Comparison of ENCODE assay signal across 8 mouse cellular contexts in the genomic region with DNA sequence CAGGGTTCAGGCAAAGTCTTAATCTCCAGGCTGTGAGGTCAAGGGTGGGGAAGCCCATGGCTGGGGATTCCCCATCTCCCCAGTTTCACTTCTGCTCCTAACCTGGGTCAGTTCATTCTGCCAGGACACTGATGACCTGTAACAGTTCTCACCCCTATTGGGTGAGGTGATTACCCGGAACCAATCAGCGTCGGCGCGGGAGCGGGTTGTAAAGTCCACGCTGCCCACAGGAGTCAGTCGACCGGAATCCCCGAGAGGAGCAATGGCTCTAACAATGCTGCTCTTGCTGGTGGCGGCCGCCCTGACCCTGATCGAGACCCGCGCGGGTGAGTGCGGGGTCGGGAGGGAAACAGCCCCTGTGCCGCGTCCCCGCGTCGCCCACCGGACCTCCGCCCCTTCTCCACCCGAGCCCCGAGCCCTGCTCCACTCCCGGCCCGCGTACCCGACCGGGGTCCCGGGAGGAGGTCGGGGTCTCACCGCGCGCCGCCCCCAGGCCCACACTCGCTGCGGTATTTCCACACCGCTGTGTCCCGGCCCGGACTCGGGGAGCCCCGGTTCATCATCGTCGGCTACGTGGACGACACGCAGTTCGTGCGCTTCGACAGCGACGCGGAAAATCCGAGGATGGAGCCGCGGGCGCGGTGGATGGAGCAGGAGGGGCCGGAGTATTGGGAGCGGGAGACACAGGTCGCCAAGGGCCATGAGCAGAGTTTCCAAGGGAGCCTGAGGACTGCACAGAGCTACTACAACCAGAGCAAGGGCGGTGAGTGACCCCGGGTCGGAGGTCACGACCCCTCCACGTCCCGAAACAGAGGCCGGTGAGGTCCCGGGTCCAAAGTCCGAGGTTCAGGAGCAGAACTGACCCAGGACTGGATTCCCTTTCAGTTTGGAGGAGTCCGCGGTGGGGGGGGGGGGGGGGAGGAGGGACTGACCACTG. TPM values are rescaled to one million over a fixed set of nuclear protein-coding genes. Genes with fewer than 3 reads are reported as not detected.
DNase-seq lines count a peak whose midpoint lies in the region; ATAC-seq and TF ChIP-seq lines count a peak whose summit lies in the region.
"Not testable (repeated sequence)": the region's sequence is repeated elsewhere in the genome, so short reads cannot be mapped to it uniquely, and the experiment has no call there.

No protein-coding gene starts in this region.

- DNase-seq in adrenal gland, postnatal 10 days = peak; percentile 27
- DNase-seq in intestine, embryonic 14.5 days (ENCODE audit: low spot score); neural tube, embryonic 11.5 days (ENCODE audit: low spot score): not testable (repeated sequence)
- peak; percentile 23 for DNase-seq in limb, embryonic 11.5 days (ENCODE audit: low spot score)

- H3K9ac ChIP-seq in embryonic facial prominence, embryonic 15.5 days; heart, embryonic 11.5 days (ENCODE audit: low read depth, low read length); intestine, embryonic 14.5 days (ENCODE audit: low read length); limb, embryonic 11.5 days (ENCODE audit: low read length); lung, embryonic 16.5 days (ENCODE audit: low read length); neural tube, embryonic 11.5 days (ENCODE audit: low read length): not testable (repeated sequence)

- not testable (repeated sequence) for H3K27ac ChIP-seq in embryonic facial prominence, embryonic 15.5 days (replicated peaks); heart, embryonic 11.5 days (ENCODE audit: low read depth, low read length); intestine, embryonic 14.5 days (ENCODE audit: low read depth); limb, embryonic 11.5 days (replicated peaks; ENCODE audit: low read depth, low read length); lung, embryonic 16.5 days (ENCODE audit: low read length); neural tube, embryonic 11.5 days (ENCODE audit: low read depth, low read length); testis, adult 2 months (ENCODE audit: control insufficient read depth, insufficient read depth, low read depth, low read length)

- peak overlapping the region; percentile 23 for H3K4me3 ChIP-seq in embryonic facial prominence, embryonic 15.5 days (replicated peaks)
- peak overlapping the region; percentile 23; the same call in 1 of the 2 replicates for H3K4me3 ChIP-seq in heart, embryonic 11.5 days (ENCODE audit: low read depth, low read length)
- peak overlapping the region; percentile 16 for H3K4me3 ChIP-seq in intestine, embryonic 14.5 days (ENCODE audit: low read depth, low read length)
- peak overlapping the region; percentile 17; the same call in 1 of the 2 replicates for H3K4me3 ChIP-seq in limb, embryonic 11.5 days (ENCODE audit: low read depth, low read length)
- peak overlapping the region; percentile 26 for H3K4me3 ChIP-seq in lung, embryonic 16.5 days (ENCODE audit: low read length)
- peak overlapping the region; percentile 23 for H3K4me3 ChIP-seq in neural tube, embryonic 11.5 days (ENCODE audit: low read depth, low read length)
- peak overlapping the region; percentile 51 for H3K4me3 ChIP-seq in testis, adult 2 months (ENCODE audit: control insufficient read depth, low read depth, low read length)

- H3K4me2 ChIP-seq in embryonic facial prominence, embryonic 15.5 days (replicated peaks) = peak overlapping the region; percentile 41
- peak overlapping the region; percentile 56 for H3K4me2 ChIP-seq in heart, embryonic 11.5 days
- peak overlapping the region; percentile 38 for H3K4me2 ChIP-seq in intestine, embryonic 14.5 days (ENCODE audit: low read length)
- H3K4me2 ChIP-seq in limb, embryonic 11.5 days (ENCODE audit: low read depth, severe bottlenecking) = peak overlapping the region; percentile 35
- H3K4me2 ChIP-seq in lung, embryonic 16.5 days (ENCODE audit: low read depth, low read length) = peak overlapping the region; percentile 49
- H3K4me2 ChIP-seq in neural tube, embryonic 11.5 days (ENCODE audit: low read depth) = peak overlapping the region; percentile 36

- H3K9me3 ChIP-seq in embryonic facial prominence, embryonic 15.5 days (replicated peaks); heart, embryonic 11.5 days (replicated peaks; ENCODE audit: control insufficient read depth, low read length); intestine, embryonic 14.5 days (ENCODE audit: control insufficient read depth, low read length); limb, embryonic 11.5 days (ENCODE audit: control insufficient read depth, low read length); lung, embryonic 16.5 days (ENCODE audit: control insufficient read depth, low read length); neural tube, embryonic 11.5 days (ENCODE audit: control insufficient read depth, low read length): not testable (repeated sequence)

- not testable (repeated sequence) for H3K36me3 ChIP-seq in embryonic facial prominence, embryonic 15.5 days; heart, embryonic 11.5 days (ENCODE audit: control insufficient read depth, insufficient read depth, low read length); intestine, embryonic 14.5 days (ENCODE audit: control insufficient read depth, insufficient read depth, low read length); limb, embryonic 11.5 days (ENCODE audit: control insufficient read depth, insufficient read depth, low read length); lung, embryonic 16.5 days (ENCODE audit: control insufficient read depth, insufficient read depth, low read length); neural tube, embryonic 11.5 days (ENCODE audit: control insufficient read depth, insufficient read depth, low read length); testis, adult 2 months (ENCODE audit: control insufficient read depth, insufficient read depth, low read length)

- not testable (repeated sequence) for TF ChIP-seq POLR2A in testis, adult 2 months (IDR thresholded peaks at IDR 0.05; ENCODE audit: control insufficient read depth, low read depth, low read length)

- TF ChIP-seq CTCF in testis, adult 2 months (IDR thresholded peaks at IDR 0.05; ENCODE audit: control insufficient read depth, insufficient read depth, insufficient replicate concordance, low read depth, low read length) = not testable (repeated sequence)

- H3K27me3 ChIP-seq in embryonic facial prominence, embryonic 15.5 days; heart, embryonic 11.5 days (ENCODE audit: control insufficient read depth, insufficient read depth, low read length); intestine, embryonic 14.5 days (replicated peaks; ENCODE audit: control insufficient read depth, insufficient read depth, low read length); limb, embryonic 11.5 days (ENCODE audit: control insufficient read depth, insufficient read depth, low read length); lung, embryonic 16.5 days (ENCODE audit: control insufficient read depth, insufficient read depth, low read depth, low read length); neural tube, embryonic 11.5 days (ENCODE audit: control insufficient read depth, insufficient read depth, low read length); testis, adult 2 months (ENCODE audit: control insufficient read depth, insufficient read depth, low read length): not testable (repeated sequence)

- WGBS in embryonic facial prominence, embryonic 15.5 days = under 1% methylated on average over 57 of the region's 75 CpGs
- WGBS in heart, embryonic 11.5 days (ENCODE audit: insufficient replicate concordance) = 4% methylated on average over 40 of the region's 75 CpGs
- 2% methylated on average over 52 of the region's 75 CpGs for WGBS in intestine, embryonic 14.5 days
- WGBS in limb, embryonic 11.5 days = 3% methylated on average over 38 of the region's 75 CpGs
- 2% methylated on average over 52 of the region's 75 CpGs for WGBS in lung, embryonic 16.5 days
- WGBS in neural tube, embryonic 11.5 days = under 1% methylated on average over 44 of the region's 75 CpGs

- not testable (repeated sequence) for H3K4me1 ChIP-seq in embryonic facial prominence, embryonic 15.5 days; heart, embryonic 11.5 days (ENCODE audit: control insufficient read depth, insufficient read depth, low read length); intestine, embryonic 14.5 days (replicated peaks; ENCODE audit: control insufficient read depth, insufficient read depth, low read length); limb, embryonic 11.5 days (ENCODE audit: control insufficient read depth, insufficient read depth, low read length); lung, embryonic 16.5 days (replicated peaks; ENCODE audit: control insufficient read depth, insufficient read depth, low read length); neural tube, embryonic 11.5 days (ENCODE audit: control insufficient read depth, insufficient read depth, low read length); testis, adult 2 months (ENCODE audit: control insufficient read depth, insufficient read depth, low read length)

- ATAC-seq in embryonic facial prominence, embryonic 15.5 days (ENCODE audit: insufficient number of reproducible peaks, low FRiP score, low TSS enrichment, low read depth) = 0 out of 2 replicates have a peak, but pooled peaks have one; percentile 29
- peak; percentile 65 for ATAC-seq in heart, embryonic 11.5 days (replicated peaks; ENCODE audit: insufficient number of reproducible peaks, low FRiP score, low TSS enrichment)
- peak; percentile 83 for ATAC-seq in intestine, embryonic 14.5 days (replicated peaks; ENCODE audit: low FRiP score, low TSS enrichment, low read depth)
- peak; percentile 78 for ATAC-seq in limb, embryonic 11.5 days (ENCODE audit: insufficient number of reproducible peaks, low FRiP score, low TSS enrichment, low read depth)
- ATAC-seq in lung, embryonic 16.5 days (ENCODE audit: low read depth) = peak; percentile 87; the same call in 1 of the 2 replicates
- ATAC-seq in neural tube, embryonic 11.5 days (ENCODE audit: insufficient read depth, low FRiP score, low TSS enrichment) = peak; percentile 76

RNA-seq across cellular contexts. Expression of a gene that starts 14.7 kb away (rescaled TPM):
- 10 to 100 TPM; 18.5 to 22.0 TPM for total RNA-seq in adrenal gland, postnatal 10 days (2021)
- 2.4 and 2.7 TPM in 2 replicates for polyA plus RNA-seq in embryonic facial prominence, embryonic 15.5 days (2015; fragmentation: Nextera tagmentation; extraction: Ambion mirVana)
- 1.8 and 2.7 TPM in 2 replicates for polyA plus RNA-seq in heart, embryonic 11.5 days (2014; fragmentation: Nextera tagmentation; extraction: Ambion mirVana)
- 2.5 and 4.4 TPM in 2 replicates for polyA plus RNA-seq in intestine, embryonic 14.5 days (2014; fragmentation: Nextera tagmentation; extraction: Ambion mirVana)
- 3.6 and 4.0 TPM in 2 replicates for polyA plus RNA-seq in limb, embryonic 11.5 days (2014; fragmentation: Nextera tagmentation; extraction: Ambion mirVana)
- polyA plus RNA-seq in lung, embryonic 16.5 days (2015; fragmentation: Nextera tagmentation; extraction: Ambion mirVana) = 5.9 and 6.5 TPM in 2 replicates
- 1.6 and 2.3 TPM in 2 replicates for polyA plus RNA-seq in neural tube, embryonic 11.5 days (2014; fragmentation: Nextera tagmentation; extraction: Ambion mirVana)
- 3.2 and 4.2 TPM in 2 replicates for polyA plus RNA-seq in testis, adult 2 months (2012; rRNA removed)

RNA-seq across cellular contexts. Expression of a gene that starts 30.5 kb away (rescaled TPM):
- 1 to 10 TPM; 3.2 to 4.6 TPM for total RNA-seq in adrenal gland, postnatal 10 days (2021)
- polyA plus RNA-seq in embryonic facial prominence, embryonic 15.5 days (2015; fragmentation: Nextera tagmentation; extraction: Ambion mirVana) = 0.14 and 0.28 TPM in 2 replicates
- 0.38 and 0.39 TPM in 2 replicates for polyA plus RNA-seq in heart, embryonic 11.5 days (2014; fragmentation: Nextera tagmentation; extraction: Ambion mirVana)
- 2.0 and 2.1 TPM in 2 replicates for polyA plus RNA-seq in intestine, embryonic 14.5 days (2014; fragmentation: Nextera tagmentation; extraction: Ambion mirVana)
- 2.5 and 3.1 TPM in 2 replicates for polyA plus RNA-seq in limb, embryonic 11.5 days (2014; fragmentation: Nextera tagmentation; extraction: Ambion mirVana)
- 0.48 and 1.5 TPM in 2 replicates for polyA plus RNA-seq in lung, embryonic 16.5 days (2015; fragmentation: Nextera tagmentation; extraction: Ambion mirVana)
- 0.99 and 1.4 TPM in 2 replicates for polyA plus RNA-seq in neural tube, embryonic 11.5 days (2014; fragmentation: Nextera tagmentation; extraction: Ambion mirVana)
- 1.6 and 1.8 TPM in 2 replicates for polyA plus RNA-seq in testis, adult 2 months (2012; rRNA removed)

RNA-seq across cellular contexts. Expression of a gene that starts 44.8 kb away (rescaled TPM):
- total RNA-seq in adrenal gland, postnatal 10 days (2021) = 1 to 10 TPM; 5.1 to 5.2 TPM
- polyA plus RNA-seq in embryonic facial prominence, embryonic 15.5 days (2015; fragmentation: Nextera tagmentation; extraction: Ambion mirVana) = 2.0 and 2.2 TPM in 2 replicates
- 0.84 and 2.6 TPM in 2 replicates for polyA plus RNA-seq in heart, embryonic 11.5 days (2014; fragmentation: Nextera tagmentation; extraction: Ambion mirVana)
- polyA plus RNA-seq in intestine, embryonic 14.5 days (2014; fragmentation: Nextera tagmentation; extraction: Ambion mirVana) = 8.1 and 9.0 TPM in 2 replicates
- 23.3 and 25.7 TPM in 2 replicates for polyA plus RNA-seq in limb, embryonic 11.5 days (2014; fragmentation: Nextera tagmentation; extraction: Ambion mirVana)
- 5.0 and 6.1 TPM in 2 replicates for polyA plus RNA-seq in lung, embryonic 16.5 days (2015; fragmentation: Nextera tagmentation; extraction: Ambion mirVana)
- polyA plus RNA-seq in neural tube, embryonic 11.5 days (2014; fragmentation: Nextera tagmentation; extraction: Ambion mirVana) = 11.2 and 12.5 TPM in 2 replicates
- polyA plus RNA-seq in testis, adult 2 months (2012; rRNA removed) = 4.9 and 5.2 TPM in 2 replicates

RNA-seq across cellular contexts. Expression of a gene that starts 52.1 kb away (rescaled TPM):
- 1 to 10 TPM in 1 of 2 experiments, under 1 TPM in 1; 0.70 to 1.4 TPM for total RNA-seq in adrenal gland, postnatal 10 days (2021)
- 0.47 TPM in 1 of 2 replicates, not detected in the other for polyA plus RNA-seq in embryonic facial prominence, embryonic 15.5 days (2015; fragmentation: Nextera tagmentation; extraction: Ambion mirVana)
- polyA plus RNA-seq in heart, embryonic 11.5 days (2014; fragmentation: Nextera tagmentation; extraction: Ambion mirVana) = 9.0 and 10.1 TPM in 2 replicates
- polyA plus RNA-seq in intestine, embryonic 14.5 days (2014; fragmentation: Nextera tagmentation; extraction: Ambion mirVana) = 37.3 and 39.1 TPM in 2 replicates
- polyA plus RNA-seq in limb, embryonic 11.5 days (2014; fragmentation: Nextera tagmentation; extraction: Ambion mirVana) = 0.16 and 0.31 TPM in 2 replicates
- 6.5 and 7.0 TPM in 2 replicates for polyA plus RNA-seq in lung, embryonic 16.5 days (2015; fragmentation: Nextera tagmentation; extraction: Ambion mirVana)
- polyA plus RNA-seq in neural tube, embryonic 11.5 days (2014; fragmentation: Nextera tagmentation; extraction: Ambion mirVana) = 1.3 TPM in 1 of 2 replicates, not detected in the other
- polyA plus RNA-seq in testis, adult 2 months (2012; rRNA removed) = 0.53 and 0.90 TPM in 2 replicates

Comparison
In these comparisons a context has a peak if more than half of its experiments do, and no peak if none do; other contexts are left out.
1. ATAC-seq: peak in every context shown above with its lines; median percentile 87 in lung, embryonic 16.5 days; 83 in intestine, embryonic 14.5 days; 78 in limb, embryonic 11.5 days; 76 in neural tube, embryonic 11.5 days; 65 in heart, embryonic 11.5 days; 29 in embryonic facial prominence, embryonic 15.5 days.